Mouse (Mus musculus) layer of hippocampus, postnatal 25 days (tissue): ENCODE results near the gene Smad3. TPM values are rescaled to one million over a fixed set of nuclear protein-coding genes. Genes with fewer than 3 reads are reported as not detected.

ENCODE experiments used
- DNase-seq, 2 experiments: peaks; one replicate each; pipeline ENCODE4 v3.0.0; 2022; ENCODE audit warnings: mixed read lengths in 2 of 2, low spot score in 1 of 2; ENCODE audit errors: extremely low spot score in 1 of 2
- total RNA-seq, 2 experiments: library from RNA; stranded (reverse); gene quantifications; 2 replicates each; pipeline ENCODE4 v1.2.3; 2021

Gene Smad3
- total RNA-seq, 2 experiments from 2014 or later: 38.0 to 44.6 TPM

- no peak for DNase-seq
These were observed 10.0 kb downstream of the Smad3 start for GRCm38 (mm10) chr9:63747645-63748295.

- DNase-seq: no peak
These were observed 10.8 kb downstream of the Smad3 start for GRCm38 (mm10) chr9:63746980-63747379.

GRCm38 (mm10) chr9:63745821-63746632 is 11.8 kb downstream of the Smad3 start:
- no peak for DNase-seq

- DNase-seq: no peak
These were observed 13.2 kb downstream of the Smad3 start for GRCm38 (mm10) chr9:63744595-63744994.

- DNase-seq: no peak
These were observed 14.0 kb downstream of the Smad3 start for GRCm38 (mm10) chr9:63743775-63744174.

GRCm38 (mm10) chr9:63742887-63743660 is 14.7 kb downstream of the Smad3 start:
- no peak for DNase-seq

- no peak for DNase-seq
These were observed 15.5 kb downstream of the Smad3 start for GRCm38 (mm10) chr9:63742318-63742717.

- DNase-seq: no peak
These were observed 16.0 kb downstream of the Smad3 start for GRCm38 (mm10) chr9:63741792-63742191.

GRCm38 (mm10) chr9:63740320-63740841 is 17.4 kb downstream of the Smad3 start:
- no peak for DNase-seq

GRCm38 (mm10) chr9:63738830-63739229 is 19.0 kb downstream of the Smad3 start:
- no peak for DNase-seq

- DNase-seq: no peak
These were observed 19.6 kb downstream of the Smad3 start for GRCm38 (mm10) chr9:63738086-63738701.

- DNase-seq: no peak
These were observed 20.3 kb downstream of the Smad3 start for GRCm38 (mm10) chr9:63737426-63737931.

GRCm38 (mm10) chr9:63734261-63734660 is 23.5 kb downstream of the Smad3 start:
- DNase-seq: no peak

- no peak for DNase-seq
These were observed 25.1 kb downstream of the Smad3 start for GRCm38 (mm10) chr9:63732700-63733099.

- no peak for DNase-seq
These were observed 26.5 kb downstream of the Smad3 start for GRCm38 (mm10) chr9:63731114-63731828.

- DNase-seq: no peak
These were observed 28.8 kb downstream of the Smad3 start for GRCm38 (mm10) chr9:63728969-63729368.

- DNase-seq: no peak
These were observed 30.7 kb downstream of the Smad3 start for GRCm38 (mm10) chr9:63727070-63727469.

- DNase-seq: no peak
These were observed 31.4 kb downstream of the Smad3 start for GRCm38 (mm10) chr9:63726088-63727010.

- no peak for DNase-seq
These were observed 33.0 kb downstream of the Smad3 start for GRCm38 (mm10) chr9:63724750-63725149.
